Mouse (Mus musculus): ENCODE data around the gene Map6. TPM values are rescaled to one million over a fixed set of nuclear protein-coding genes. Genes with fewer than 3 reads are reported as not detected.
A peak's percentile ranks its signal among the peaks of the same experiment; 100 is the strongest.

Map6 gene
- total RNA-seq, 2 experiments from 2014 or later = 182 to 190 TPM

DNA sequence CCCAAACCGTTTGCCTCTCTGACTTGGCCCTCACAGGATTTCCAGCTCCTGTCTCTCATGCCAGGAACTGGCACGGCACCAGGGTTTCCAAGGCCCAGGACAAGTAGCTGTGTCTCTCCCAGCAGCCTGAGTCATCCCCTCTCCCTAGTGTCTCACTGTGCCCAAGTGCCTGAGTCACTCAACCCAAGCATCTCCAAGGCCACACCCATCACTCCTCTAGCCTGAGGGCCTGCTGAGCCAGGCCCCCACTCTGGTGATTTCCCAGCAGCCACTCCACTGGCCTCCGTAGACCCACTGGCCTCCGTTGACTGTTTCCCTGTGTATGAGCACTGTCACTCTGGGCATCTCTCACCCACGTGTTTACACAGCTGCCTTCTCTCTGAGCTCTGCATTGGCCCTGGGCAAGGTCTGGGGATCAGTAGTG lies 37.7 kb downstream of the Map6 start:
- intact Hi-C loops (cut with DNase I) = no loop called here
- DNase-seq (ENCODE audit: low spot score in 2 of 2) = peak; percentile 43 to 54

DNA sequence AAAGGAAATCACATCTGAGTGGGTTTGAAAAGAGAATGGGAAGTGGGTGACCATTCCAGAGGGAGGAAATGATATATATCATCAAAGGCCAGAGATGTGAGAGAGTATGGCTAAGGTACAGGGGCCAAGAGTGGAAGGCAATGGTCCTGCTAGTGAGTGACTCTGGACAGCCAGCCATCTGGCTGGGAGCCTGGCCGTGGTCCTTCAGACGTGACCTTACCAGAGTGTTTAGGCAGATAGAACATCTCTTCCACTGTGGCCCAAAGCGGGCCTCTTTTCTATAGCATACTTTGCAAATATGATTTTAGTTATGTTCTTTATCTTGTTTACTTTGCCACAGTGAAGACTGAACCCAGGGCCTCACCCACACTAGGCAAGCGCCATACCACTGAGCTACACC lies 38.4 kb downstream of the Map6 start:
- intact Hi-C loops (cut with DNase I) = no loop called here
- no peak for DNase-seq (ENCODE audit: low spot score in 2 of 2)

- intact Hi-C loops (cut with DNase I) = no loop called here
These were observed 39.4 kb downstream of the Map6 start for GRCm38 (mm10) chr7:99306640-99307039.

GRCm38 (mm10) chr7:99311433-99311832 lies 44.2 kb downstream of the Map6 start:
- intact Hi-C loops (cut with DNase I) = no loop called here
- no peak for DNase-seq (ENCODE audit: low spot score in 2 of 2)

More at GRCm38 (mm10) chr7:99306640-99307039, 39.4 kb downstream of the Map6 start:
- DNase-seq (ENCODE audit: low spot score in 2 of 2) = no peak

- DNase-seq (ENCODE audit: low spot score in 2 of 2) = no peak
- intact Hi-C loops (cut with DNase I) = no loop called here
These were observed 44.8 kb downstream of the Map6 start for GRCm38 (mm10) chr7:99312058-99312457.

DNA sequence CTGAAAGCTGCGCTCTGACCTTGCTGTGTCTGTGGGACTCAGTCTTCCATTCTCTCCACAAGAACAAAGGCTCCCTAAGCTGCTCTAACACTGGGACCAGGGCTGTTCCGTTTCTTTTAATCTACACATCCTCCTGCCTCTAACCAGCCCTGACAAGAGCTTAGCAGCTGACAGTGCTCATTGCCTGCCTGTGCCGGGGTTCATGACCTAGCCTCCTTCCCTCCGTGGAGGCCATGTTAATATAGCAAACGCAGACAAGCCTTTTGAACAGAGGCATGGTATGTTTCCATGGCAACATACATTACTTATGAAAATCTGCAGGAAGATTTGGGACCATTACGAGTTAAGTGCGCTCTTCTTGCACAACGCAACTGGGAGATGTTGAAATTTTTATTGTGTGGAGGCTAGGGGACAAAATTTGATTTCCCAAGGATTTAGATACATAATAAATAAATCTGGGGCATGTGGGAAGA lies 45.5 kb downstream of the Map6 start:
- intact Hi-C loops (cut with DNase I) = no loop called here
- DNase-seq (ENCODE audit: low spot score in 2 of 2) = no peak

DNA sequence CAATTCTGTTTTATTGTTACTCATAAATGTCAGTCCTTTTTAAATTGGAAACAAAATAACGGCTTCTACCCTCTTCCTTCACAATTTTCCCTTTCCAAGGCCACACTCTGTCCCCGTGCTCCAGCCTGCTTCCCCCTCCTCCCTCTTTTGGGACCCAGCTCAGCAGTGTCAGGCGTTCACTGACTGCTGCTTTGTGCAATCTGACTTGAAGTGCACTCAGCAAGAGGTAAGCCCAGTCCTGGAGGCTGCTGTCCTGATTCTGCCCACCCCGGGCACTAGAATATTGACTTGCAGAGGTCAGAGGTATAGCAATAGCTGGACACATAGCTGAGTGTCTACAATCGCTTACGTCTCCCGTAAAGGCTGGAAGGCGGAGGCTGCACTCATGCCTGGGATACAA lies 46.0 kb downstream of the Map6 start:
- DNase-seq (ENCODE audit: low spot score in 2 of 2) = no peak
- intact Hi-C loops (cut with DNase I) = no loop called here

DNA sequence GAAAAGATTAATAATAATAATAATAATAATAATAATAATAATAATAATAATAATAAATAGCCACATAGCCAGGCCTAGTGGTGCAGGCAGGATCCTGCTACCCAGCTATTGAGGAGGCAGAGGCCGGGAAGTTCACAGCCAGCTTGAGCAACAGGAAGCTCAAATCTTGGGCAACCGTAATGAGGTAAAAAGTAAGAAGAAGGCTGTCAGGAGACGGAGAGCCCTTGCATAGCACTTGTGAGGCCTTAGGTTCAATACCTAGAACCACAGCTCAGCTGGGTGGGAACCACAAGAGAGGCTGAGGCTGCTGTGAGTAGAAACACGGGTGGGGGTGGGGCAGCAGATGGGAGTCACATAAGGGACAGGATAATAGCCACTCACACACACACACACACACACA lies 47.3 kb downstream of the Map6 start:
- no peak for DNase-seq (ENCODE audit: low spot score in 2 of 2)
- intact Hi-C loops (cut with DNase I) = no loop called here

DNA sequence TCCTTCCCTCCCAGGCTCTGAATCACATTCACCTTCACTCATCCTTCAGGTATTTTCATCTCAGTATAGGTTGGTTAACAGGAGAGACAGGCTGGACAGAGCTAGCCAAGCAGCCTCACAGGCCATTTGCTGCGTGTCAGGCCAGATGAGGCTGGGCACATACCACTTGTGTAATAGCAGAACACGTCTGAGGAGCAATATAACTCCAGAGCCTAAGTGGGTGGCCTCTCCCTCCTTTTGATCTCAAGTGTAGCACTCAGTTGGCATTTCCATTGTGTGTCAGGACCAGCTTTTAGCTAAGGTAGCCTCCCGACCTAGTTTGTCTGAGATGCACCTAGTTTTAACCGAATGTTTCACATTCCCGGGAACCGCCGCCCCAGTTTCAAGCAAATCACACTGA lies 49.0 kb downstream of the Map6 start:
- no peak for DNase-seq (ENCODE audit: low spot score in 2 of 2)
- intact Hi-C loops (cut with DNase I) = no loop called here

DNA sequence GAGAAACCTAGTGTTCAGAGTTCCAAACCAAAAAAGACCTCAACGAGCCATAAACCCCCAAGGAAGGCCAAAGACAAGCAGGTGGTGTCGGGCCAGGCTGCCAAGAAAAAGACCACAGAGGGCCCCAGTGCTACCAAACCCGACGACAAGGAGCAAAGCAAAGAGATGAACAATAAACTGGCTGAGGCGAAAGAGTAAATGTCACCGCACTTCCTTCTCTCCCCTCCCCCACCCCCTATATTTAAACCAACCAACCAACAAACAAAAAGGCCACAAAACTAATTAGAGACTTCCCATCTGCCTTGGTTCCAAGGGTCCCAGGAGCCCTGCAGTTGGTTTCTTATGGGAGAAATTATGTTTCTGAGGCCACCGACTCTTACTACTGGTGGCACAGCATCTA lies 50.2 kb downstream of the Map6 start:
- intact Hi-C loops (cut with DNase I) = no loop called here
- DNase-seq (ENCODE audit: low spot score in 2 of 2) = no peak

- DNase-seq (ENCODE audit: low spot score in 2 of 2) = no peak
- intact Hi-C loops (cut with DNase I) = no loop called here
These were observed 53.3 kb downstream of the Map6 start for GRCm38 (mm10) chr7:99320524-99320923.

GRCm38 (mm10) chr7:99322691-99323320 lies 55.6 kb downstream of the Map6 start:
- no peak for DNase-seq (ENCODE audit: low spot score in 2 of 2)
- intact Hi-C loops (cut with DNase I) = no loop called here

DNA sequence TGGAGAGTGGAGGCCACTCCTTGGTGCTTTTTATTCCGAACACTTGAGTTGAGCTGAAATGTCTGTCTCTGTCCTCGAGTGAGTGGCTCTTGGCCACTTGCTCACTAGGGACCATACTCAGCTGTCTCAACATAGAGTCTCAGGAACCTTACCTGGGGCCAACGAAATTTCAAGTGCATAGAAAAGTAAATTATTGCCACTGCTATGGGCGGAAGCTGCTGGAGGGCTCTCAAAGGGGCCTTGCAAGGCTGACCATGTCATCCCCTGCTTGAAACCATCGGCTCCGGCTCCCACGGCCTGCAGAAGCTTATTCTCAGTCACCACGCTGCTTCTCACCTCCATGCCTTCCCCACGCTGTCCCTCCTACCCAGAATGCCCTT lies 56.1 kb downstream of the Map6 start:
- intact Hi-C loops (cut with DNase I) = no loop called here
- no peak for DNase-seq (ENCODE audit: low spot score in 2 of 2)

DNA sequence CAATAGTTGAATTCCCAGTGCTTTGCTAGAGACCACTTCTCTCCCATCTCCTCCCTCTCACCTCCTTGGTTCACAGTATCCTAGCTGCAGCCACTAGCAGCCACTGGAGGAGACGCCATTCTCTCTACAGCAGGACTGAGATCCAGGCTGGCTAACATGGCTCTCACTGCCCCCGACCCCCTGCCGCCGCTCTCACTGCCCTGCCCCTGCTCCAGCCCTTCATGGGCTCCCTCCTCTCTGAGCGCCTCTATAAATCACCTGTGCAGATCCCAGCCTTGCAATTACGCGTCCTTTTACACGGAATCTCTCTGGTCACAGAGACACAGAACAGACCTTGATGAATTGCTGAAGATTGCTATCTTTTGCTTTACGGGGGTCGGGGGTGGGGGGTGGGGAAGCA lies 57.6 kb downstream of the Map6 start:
- DNase-seq (ENCODE audit: low spot score in 2 of 2) = no peak
- intact Hi-C loops (cut with DNase I) = no loop called here

DNA sequence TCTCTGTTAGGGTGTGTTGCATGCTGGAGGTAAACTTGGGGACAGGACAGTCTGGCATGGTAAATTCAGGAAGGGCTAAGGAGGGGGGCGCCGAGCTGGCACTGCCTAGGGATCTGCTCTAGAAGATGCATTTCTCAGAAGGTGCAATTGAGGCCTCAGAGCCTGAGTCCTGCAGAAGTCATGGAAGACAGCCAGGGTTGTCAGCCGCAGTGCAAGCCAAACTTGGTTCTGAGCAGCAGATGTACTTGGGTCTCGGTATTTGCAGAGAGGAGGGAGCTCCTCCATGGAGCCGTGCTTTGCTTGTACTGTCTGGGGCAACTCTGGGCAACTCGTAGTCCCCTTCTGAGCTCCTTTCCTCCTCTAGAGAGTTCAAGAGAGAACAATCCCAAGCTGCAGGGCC lies 58.9 kb downstream of the Map6 start:
- no peak for DNase-seq (ENCODE audit: low spot score in 2 of 2)
- intact Hi-C loops (cut with DNase I) = no loop called here

DNA sequence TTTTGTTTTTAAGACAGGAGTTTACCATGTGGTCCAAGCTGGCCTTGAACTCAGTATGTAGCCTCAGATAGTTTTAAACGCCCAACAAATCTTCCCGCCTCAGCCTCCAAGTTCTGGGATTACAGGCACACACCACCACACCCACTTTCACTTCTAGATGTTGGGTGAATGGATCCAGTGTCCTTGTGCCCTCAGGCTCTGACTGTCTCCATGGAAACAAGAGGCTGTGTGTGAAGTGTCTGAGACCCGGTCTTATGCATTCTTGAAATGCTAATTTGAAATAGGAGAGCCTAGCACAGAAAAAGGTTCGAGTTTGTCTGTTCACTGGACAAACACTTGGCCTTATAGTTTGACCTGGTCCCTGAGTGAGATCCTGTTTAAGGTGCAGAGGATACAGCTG lies 61.6 kb downstream of the Map6 start:
- intact Hi-C loops (cut with DNase I) = no loop called here
- no peak for DNase-seq (ENCODE audit: low spot score in 2 of 2)

DNA sequence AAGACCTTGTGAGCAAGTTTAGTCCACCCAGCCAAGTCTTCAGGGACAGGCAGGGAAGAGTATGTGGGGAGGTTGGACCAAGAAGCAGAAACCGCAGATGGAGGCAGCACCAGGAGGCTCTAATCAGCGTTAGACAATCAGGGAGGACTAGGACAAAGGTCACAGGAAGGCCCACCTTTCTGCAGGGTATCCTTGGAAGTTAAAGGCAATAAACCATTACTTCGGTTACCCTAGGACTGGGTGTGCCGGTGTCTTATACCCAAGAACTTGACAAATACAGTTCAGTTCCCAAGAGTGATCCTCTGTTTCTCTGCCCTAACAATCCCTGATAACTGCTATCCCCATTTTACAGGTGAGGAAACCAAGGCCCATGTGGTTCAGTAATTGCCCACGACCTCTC lies 62.8 kb downstream of the Map6 start:
- DNase-seq (ENCODE audit: low spot score in 2 of 2) = no peak
- intact Hi-C loops (cut with DNase I) = loop anchor here (5.0 kb wide), 1 partner anchor 122 kb away; no protein-coding TSS in a partner anchor

- intact Hi-C loops (cut with DNase I) = loop anchor here (1.0 to 5.0 kb wide), 2 partner anchors 32 to 119 kb away; no protein-coding TSS in a partner anchor
- DNase-seq (ENCODE audit: low spot score in 2 of 2) = peak; percentile 64 to 78
These were observed 65.7 kb downstream of the Map6 start for GRCm38 (mm10) chr7:99332774-99333480.

- intact Hi-C loops (cut with DNase I) = no loop called here
- DNase-seq (ENCODE audit: low spot score in 2 of 2) = no peak
These were observed 73.5 kb downstream of the Map6 start for GRCm38 (mm10) chr7:99340736-99341135.

DNA sequence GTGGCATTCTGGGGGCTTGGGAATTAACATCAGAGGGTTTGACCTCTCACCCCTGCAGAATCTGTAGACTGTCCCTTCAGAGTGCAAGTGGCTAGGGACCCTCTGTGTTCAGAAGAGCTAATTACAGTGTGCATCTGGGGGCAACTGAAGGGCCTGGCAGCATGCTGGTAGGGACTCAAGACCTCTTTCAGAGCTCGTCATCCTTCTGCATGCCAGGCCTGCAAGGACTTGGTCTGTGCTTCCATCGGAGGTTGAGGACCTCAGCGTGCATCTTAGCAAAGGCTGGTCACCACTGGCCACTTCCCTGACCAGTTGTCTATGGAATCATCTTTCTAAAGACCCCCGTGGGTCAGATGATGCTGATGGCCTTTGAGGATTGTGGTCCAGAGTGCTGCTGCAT lies 76.3 kb downstream of the Map6 start:
- intact Hi-C loops (cut with DNase I) = no loop called here
- DNase-seq (ENCODE audit: low spot score in 2 of 2) = no peak

- no peak for DNase-seq (ENCODE audit: low spot score in 2 of 2)
- intact Hi-C loops (cut with DNase I) = no loop called here
These were observed 80.0 kb downstream of the Map6 start for GRCm38 (mm10) chr7:99347268-99347667.

Data from left cerebral cortex, postnatal 14 days (tissue).